16 mouse cellular contexts compared by ENCODE assay signal in the genomic region with DNA sequence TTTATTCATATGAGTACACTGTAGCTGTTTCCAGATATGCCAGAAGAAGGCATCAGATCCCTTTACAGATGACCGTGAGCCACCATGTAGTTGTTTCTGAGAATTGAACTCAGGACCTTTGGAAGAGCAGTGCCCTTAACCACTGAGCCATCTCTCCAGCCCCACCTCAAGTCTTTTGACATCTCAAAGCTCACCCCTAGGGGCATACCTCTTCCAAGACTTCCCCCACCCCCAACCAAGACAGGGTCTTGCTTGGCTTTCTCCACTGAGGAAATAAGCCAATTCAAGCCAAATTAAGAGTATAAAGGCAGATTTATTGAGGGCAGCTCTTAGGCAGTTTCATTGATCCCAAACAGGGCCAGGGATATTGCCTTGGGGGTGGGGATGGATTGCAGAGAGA.
"Had no signal": no experiment of that assay in that cellular context is flagged by ENCODE, and none has a peak within 500 bp of the region (broad histone marks: within the 10 kb centered on the region; RNA-seq: fewer than 3 reads in every experiment).

No protein-coding gene starts in this region.

- H3K27me3 ChIP-seq: liver, embryonic 15.5 days; lung, embryonic 15.5 days had no signal

- DNase-seq: kidney, adult 9 months; kidney, postnatal 25 days; layer of hippocampus, adult 9-11 months; liver; lung, adult 18-20 months; lung, postnatal 14 days; lung, postnatal 4 days; thymus, adult 2 months; thymus, postnatal 14 days; thymus, postnatal 4 days had no signal

- H3K27ac ChIP-seq: layer of hippocampus, adult 2 months; liver, embryonic 12.5 days; liver, embryonic 15.5 days; lung, embryonic 15.5 days; stomach, postnatal 0 days had no signal

- H3K4me1 ChIP-seq: liver, embryonic 12.5 days; liver, embryonic 15.5 days; lung, embryonic 15.5 days had no signal

- H3K9me3 ChIP-seq: liver, embryonic 12.5 days; liver, embryonic 15.5 days; lung, embryonic 15.5 days had no signal

- H3K4me3 ChIP-seq: layer of hippocampus, adult 2 months; liver, embryonic 12.5 days; liver, embryonic 15.5 days; lung, embryonic 15.5 days had no signal

- ATAC-seq: liver, embryonic 12.5 days had no signal

- H3K36me3 ChIP-seq: liver, embryonic 12.5 days; liver, embryonic 15.5 days; lung, embryonic 15.5 days had no signal

- H3K9ac ChIP-seq: liver, embryonic 12.5 days; liver, embryonic 15.5 days; lung, embryonic 15.5 days had no signal

- H3K4me2 ChIP-seq: liver, embryonic 12.5 days; liver, embryonic 15.5 days; lung, embryonic 15.5 days; midbrain, embryonic 11.5 days had no signal
